Mouse (Mus musculus): ENCODE data around the gene Tspan1.

DNA sequence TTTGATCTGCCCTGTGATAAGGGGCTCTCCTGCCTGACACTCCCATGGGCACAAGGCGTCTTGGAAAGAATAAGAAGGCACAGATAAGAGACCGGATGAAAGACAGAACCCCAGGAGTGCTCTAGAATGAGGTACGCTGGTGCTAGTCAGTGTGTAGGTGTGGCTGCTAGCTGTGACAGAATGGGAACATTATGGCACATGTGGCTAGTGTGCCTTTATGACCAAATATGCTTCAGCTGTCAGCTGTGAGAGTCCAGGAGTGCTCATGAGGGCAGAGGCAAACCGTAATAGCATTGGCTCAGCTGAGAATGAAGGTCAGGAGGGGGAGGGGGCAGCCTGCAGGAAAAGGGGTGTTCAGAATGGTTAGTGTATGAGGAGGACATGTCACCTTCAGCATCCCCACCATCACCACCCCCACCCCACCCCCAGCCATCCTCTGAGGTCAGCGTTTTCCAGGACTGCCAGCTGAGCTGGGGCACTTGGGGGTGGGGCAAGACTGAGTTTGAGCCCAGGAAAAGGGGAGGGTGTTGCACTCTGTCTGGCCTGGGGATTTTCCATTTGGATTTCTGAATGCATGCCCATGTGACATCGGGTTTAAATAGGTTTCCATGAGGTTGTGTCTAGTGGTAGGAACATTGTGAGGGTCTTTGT, 7.2 kb upstream of the Tspan1 start:
- TF ChIP-seq CTCF (IDR thresholded peaks at IDR 0.05; ENCODE audit: low read depth) (no peak), EP300 (optimal IDR thresholded peaks at IDR 0.05) (no peak)
